Mouse (Mus musculus): ENCODE results near the gene Ets1. TPM values are rescaled to one million over a fixed set of nuclear protein-coding genes. Genes with fewer than 3 reads are reported as not detected.

Ets1 gene
- polyA plus RNA-seq, 1 experiment from 2014 or later = 0.79 TPM

GRCm38 (mm10) chr9:32701126-32701997 is 65.3 kb downstream of the Ets1 start:
- 91% methylated on average over 20 of the region's 20 CpGs for WGBS (ENCODE audit: missing documents)
- Histone ChIP-seq H3K27ac (no peak overlapping the region), H3K4me3 (ENCODE audit: inconsistent target) (no peak overlapping the region), H3K36me3 (ENCODE audit: inconsistent target) (no peaks in the 10 kb centered on the region), H3K79me2 (ENCODE audit: inconsistent target) (no peaks in the 10 kb centered on the region)

GRCm38 (mm10) chr9:32701998-32702305 is 65.9 kb downstream of the Ets1 start:
- no peaks in the 10 kb centered on the region for H3K36me3 ChIP-seq (ENCODE audit: inconsistent target)
- H3K79me2 ChIP-seq (ENCODE audit: inconsistent target) = no peaks in the 10 kb centered on the region
- no peak overlapping the region for H3K4me3 ChIP-seq (ENCODE audit: inconsistent target)
- H3K27ac ChIP-seq = no peak overlapping the region
- WGBS (ENCODE audit: missing documents) = 79% methylated on average over 2 of the region's 2 CpGs

GRCm38 (mm10) chr9:32702836-32703395 is 66.9 kb downstream of the Ets1 start:
- Histone ChIP-seq H3K27ac (no peak overlapping the region), H3K4me3 (ENCODE audit: inconsistent target) (no peak overlapping the region), H3K36me3 (ENCODE audit: inconsistent target) (no peaks in the 10 kb centered on the region), H3K79me2 (ENCODE audit: inconsistent target) (no peaks in the 10 kb centered on the region)
- 47% methylated on average over 4 of the region's 4 CpGs for WGBS (ENCODE audit: missing documents)

DNA sequence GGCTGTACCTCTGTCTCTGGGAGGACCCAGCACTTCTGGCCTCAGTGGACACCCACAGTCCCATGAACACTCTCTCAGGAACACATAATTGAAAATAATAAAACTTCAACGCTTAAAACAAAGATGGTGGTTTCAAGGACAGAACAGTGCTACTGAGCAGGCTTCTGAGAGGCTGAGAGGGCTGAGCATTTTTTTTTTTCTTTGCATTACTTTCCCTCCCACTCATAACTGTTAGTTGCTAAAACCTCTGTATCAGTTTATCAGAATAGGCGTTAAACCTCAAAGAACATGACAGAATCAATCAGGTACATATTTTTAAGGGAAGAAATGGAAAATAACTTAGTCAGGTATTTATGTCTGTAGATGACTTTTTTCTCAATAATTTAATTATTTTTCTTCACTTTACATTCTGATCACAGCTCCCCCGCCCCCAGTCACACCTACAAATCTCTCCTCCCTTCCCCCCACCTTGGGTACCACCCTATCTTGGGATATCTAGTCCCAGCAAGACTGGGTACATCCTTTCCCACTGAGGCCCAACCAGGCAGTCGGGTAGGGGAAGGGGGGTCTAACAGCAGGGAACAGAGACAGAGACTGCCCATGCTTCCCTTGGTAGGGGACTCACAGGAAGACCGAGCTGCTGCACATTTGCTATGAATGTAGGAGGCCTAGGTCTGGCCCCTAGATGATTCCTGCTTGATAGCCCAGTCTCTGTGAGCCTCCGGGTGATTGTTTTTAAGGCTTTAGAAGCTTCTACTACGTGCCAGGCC is 68.1 kb downstream of the Ets1 start:
- Histone ChIP-seq H3K36me3 (ENCODE audit: inconsistent target) (no peaks in the 10 kb centered on the region), H3K4me3 (ENCODE audit: inconsistent target) (no peak overlapping the region), H3K27ac (no peak overlapping the region), H3K79me2 (ENCODE audit: inconsistent target) (no peaks in the 10 kb centered on the region)
- WGBS (ENCODE audit: missing documents) = 93% methylated on average over 6 of the region's 7 CpGs

DNA sequence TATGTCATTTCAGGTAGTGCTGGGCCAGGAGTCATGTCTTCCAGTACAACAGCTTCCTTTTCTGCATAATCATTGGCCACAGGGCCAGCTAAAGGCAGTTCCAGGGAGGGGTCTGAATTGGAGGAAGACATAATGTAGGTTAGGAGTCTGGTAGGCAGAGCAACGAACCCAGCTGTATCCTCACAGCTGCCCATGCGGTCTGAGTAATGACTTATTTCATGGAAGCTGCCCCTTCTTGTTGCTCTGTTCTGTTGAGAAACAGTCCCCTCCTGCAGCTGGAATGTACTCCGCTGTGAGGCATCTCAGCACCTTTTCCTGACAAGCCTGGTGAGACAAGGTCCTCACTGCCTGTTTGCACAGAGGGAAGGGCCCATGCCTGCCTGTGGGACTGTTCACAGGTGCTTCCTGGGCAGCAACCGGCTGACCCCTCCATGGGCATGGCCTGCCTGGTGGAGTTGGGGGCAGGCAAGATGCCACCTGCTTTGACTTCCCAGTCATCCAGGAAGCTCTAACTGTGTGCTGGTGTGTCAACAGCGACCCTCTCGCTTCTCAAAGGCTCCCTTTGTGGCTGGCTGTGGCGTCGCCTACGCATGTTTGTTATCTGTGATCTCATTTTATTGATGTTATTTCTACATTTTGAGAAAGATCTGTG is 69.9 kb downstream of the Ets1 start:
- Histone ChIP-seq H3K36me3 (ENCODE audit: inconsistent target) (no peaks in the 10 kb centered on the region), H3K27ac (no peak overlapping the region), H3K4me3 (ENCODE audit: inconsistent target) (no peak overlapping the region), H3K79me2 (ENCODE audit: inconsistent target) (no peaks in the 10 kb centered on the region)
- 45% methylated on average over 9 of the region's 9 CpGs for WGBS (ENCODE audit: missing documents)

DNA sequence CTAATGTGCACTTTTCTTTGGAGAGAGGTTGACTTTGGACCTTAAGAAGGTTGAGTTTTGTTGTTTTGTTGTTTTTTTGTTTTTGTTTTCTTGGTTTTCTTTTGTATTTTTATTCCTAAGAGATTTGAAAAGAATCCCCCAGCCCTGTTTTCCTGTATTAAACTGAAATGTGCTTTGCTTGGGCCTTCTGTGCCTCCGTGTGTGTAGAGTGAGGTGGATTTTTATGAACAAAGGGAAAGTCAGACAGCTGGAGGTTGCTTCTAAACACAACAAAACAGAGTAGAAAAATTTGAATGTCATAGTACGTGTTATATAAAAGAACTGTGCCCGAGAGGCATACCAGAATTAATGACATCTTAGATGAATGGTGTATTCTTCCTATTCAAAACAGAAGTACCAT is 71.4 kb downstream of the Ets1 start:
- Histone ChIP-seq H3K36me3 (ENCODE audit: inconsistent target) (no peaks in the 10 kb centered on the region), H3K27ac (no peak overlapping the region)
- 95% methylated on average over 3 of the region's 3 CpGs for WGBS (ENCODE audit: missing documents)

GRCm38 (mm10) chr9:32708491-32708890 is 72.5 kb downstream of the Ets1 start:
- H3K79me2 ChIP-seq (ENCODE audit: inconsistent target) = no peaks in the 10 kb centered on the region
- no peak overlapping the region for H3K27ac ChIP-seq
- H3K4me3 ChIP-seq (ENCODE audit: inconsistent target) = no peak overlapping the region
- no peaks in the 10 kb centered on the region for H3K36me3 ChIP-seq (ENCODE audit: inconsistent target)
- WGBS (ENCODE audit: missing documents) = 96% methylated on average over 6 of the region's 6 CpGs

More for the DNA sequence above, 71.4 kb downstream of the Ets1 start:
- Histone ChIP-seq H3K4me3 (ENCODE audit: inconsistent target) (no peak overlapping the region), H3K79me2 (ENCODE audit: inconsistent target) (no peaks in the 10 kb centered on the region)

DNA sequence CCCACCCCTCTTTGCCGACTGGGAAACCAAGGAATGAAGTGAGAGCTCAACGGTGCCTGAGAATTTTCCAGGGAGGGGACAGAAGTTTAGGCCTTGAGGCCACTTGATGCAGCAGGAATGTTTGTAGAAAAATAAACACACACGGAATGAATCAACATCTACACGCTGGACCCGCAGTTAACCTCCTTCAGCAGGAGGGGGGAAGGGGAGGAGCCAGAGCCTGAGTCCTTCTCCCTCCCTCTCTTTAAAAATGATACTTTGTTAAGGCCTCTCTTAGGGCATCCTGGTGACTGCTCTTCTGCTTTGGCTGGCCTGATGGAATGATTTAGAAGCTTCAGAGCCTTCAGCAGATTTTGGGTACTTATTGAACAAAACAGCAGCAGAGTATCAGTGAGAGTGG is 73.3 kb downstream of the Ets1 start:
- no peaks in the 10 kb centered on the region for H3K36me3 ChIP-seq (ENCODE audit: inconsistent target)
- H3K27ac ChIP-seq = no peak overlapping the region
- WGBS (ENCODE audit: missing documents) = 27% methylated on average over 5 of the region's 5 CpGs
- H3K4me3 ChIP-seq (ENCODE audit: inconsistent target) = no peak overlapping the region
- no peaks in the 10 kb centered on the region for H3K79me2 ChIP-seq (ENCODE audit: inconsistent target)

DNA sequence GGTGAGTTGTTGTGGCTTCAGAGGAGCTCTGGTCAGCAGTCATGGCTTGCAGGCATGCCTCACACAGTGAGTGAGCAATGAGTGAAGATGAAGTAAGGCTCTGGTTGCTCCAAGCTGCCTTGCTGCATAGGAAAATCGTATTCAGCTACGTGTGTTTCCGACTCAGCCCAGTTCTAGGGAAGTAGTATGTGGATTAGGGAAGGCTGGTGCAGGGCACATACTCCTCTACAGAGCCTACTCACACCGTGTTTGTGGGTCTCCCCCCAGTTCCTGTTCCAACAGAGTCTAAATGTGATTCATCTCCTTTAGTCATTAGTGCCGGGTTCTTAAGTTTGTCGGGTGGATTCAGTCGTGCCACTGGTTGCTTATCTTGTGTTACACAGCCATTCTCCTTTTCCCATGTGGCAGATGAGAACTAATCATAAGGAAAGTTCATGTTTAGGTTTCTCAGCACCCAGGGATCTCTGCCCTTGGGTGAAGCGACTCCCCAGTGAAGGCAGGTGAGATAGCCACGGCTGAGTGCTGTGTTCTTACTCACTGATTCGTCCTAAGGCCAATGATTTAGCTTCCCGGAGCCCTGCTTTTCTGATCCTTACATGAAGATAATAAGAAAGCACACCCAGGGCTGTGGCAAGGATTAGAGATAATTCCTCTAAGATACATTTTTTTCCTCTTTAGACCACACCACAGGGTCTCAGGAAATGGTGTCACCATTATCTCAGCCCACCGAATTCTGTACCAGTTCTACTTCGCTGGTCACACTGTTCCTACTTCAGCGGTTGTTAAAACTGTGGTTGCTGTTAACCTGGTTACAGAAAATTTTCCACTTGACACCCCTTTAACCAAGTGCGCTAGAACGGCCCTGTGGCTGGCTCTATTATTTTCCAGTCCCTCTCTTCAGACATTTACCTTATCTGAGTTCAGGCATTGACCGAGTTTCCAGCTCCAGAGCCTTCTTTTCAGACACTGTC is 74.0 kb downstream of the Ets1 start:
- no peak overlapping the region for H3K27ac ChIP-seq
- H3K36me3 ChIP-seq (ENCODE audit: inconsistent target) = no peaks in the 10 kb centered on the region
- H3K79me2 ChIP-seq (ENCODE audit: inconsistent target) = no peaks in the 10 kb centered on the region
- WGBS (ENCODE audit: missing documents) = 55% methylated on average over 16 of the region's 17 CpGs
- no peak overlapping the region for H3K4me3 ChIP-seq (ENCODE audit: inconsistent target)

DNA sequence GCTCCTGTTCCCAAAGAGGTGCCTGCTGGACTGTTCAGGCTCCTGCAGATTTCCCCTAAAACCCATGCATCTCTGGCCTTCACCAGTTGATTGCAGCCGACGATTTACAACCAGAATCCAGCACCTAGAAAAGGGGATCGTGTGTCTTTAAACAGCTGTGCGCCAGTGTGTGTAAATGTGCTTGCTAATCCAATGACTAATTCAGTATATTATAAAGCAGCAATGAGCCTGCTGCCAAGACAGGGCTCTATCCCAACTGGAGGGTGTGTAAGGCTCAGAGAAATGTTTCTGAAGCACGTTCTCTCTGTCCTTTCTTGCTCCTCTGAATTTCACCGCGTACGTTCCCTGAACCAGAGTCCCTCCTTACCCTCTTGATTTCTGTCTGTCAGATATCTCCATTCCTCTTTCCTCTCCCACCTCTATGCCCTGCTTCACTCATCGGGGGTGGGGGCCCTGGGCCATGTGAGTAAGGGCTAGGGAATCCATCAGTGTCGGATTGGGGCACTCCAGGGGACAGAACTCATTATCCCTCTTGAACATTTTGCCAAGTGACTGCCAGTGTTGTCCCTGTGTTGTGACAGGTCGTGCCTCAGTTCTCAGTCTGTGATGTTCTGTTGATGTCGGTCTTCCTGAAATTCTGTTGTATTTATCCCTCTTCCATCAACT is 75.1 kb downstream of the Ets1 start:
- WGBS (ENCODE audit: missing documents) = 92% methylated on average over 12 of the region's 12 CpGs
- no peaks in the 10 kb centered on the region for H3K36me3 ChIP-seq (ENCODE audit: inconsistent target)
- no peak overlapping the region for H3K4me3 ChIP-seq (ENCODE audit: inconsistent target)
- no peak overlapping the region for H3K27ac ChIP-seq
- no peaks in the 10 kb centered on the region for H3K79me2 ChIP-seq (ENCODE audit: inconsistent target)

DNA sequence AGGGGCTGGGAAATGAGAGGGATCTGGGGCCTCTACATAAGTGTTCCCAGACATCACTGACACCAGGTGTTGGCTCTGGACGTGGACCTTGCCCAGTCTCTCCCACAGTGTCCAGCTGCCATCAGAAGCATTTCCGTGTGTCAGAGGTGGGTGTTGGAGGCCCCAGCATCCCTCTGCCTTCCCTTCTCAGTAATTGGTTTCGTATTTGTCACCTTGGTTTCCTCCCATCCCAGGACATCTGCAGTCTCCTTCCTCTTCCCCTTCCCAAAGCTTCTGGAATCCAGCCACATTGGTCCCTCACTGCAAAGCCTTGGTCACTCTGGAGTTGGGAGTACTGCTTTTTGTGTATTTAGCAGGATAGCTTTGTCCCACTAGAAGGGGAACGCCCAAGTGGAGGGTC is 75.7 kb downstream of the Ets1 start:
- no peaks in the 10 kb centered on the region for H3K79me2 ChIP-seq (ENCODE audit: inconsistent target)
- 82% methylated on average over 4 of the region's 4 CpGs for WGBS (ENCODE audit: missing documents)
- no peak overlapping the region for H3K27ac ChIP-seq
- no peak overlapping the region for H3K4me3 ChIP-seq (ENCODE audit: inconsistent target)
- H3K36me3 ChIP-seq (ENCODE audit: inconsistent target) = no peaks in the 10 kb centered on the region

GRCm38 (mm10) chr9:32712383-32712910 is 76.4 kb downstream of the Ets1 start:
- Histone ChIP-seq H3K27ac (no peak overlapping the region), H3K4me3 (ENCODE audit: inconsistent target) (no peak overlapping the region), H3K36me3 (ENCODE audit: inconsistent target) (no peaks in the 10 kb centered on the region), H3K79me2 (ENCODE audit: inconsistent target) (no peaks in the 10 kb centered on the region)
- WGBS (ENCODE audit: missing documents) = 80% methylated on average over 7 of the region's 7 CpGs

- no peak overlapping the region for H3K27ac ChIP-seq
Observed at GRCm38 (mm10) chr9:32713106-32713505, 77.1 kb downstream of the Ets1 start.

More at GRCm38 (mm10) chr9:32713106-32713505, 77.1 kb downstream of the Ets1 start:
- Histone ChIP-seq H3K79me2 (ENCODE audit: inconsistent target) (no peaks in the 10 kb centered on the region), H3K4me3 (ENCODE audit: inconsistent target) (no peak overlapping the region), H3K36me3 (ENCODE audit: inconsistent target) (no peaks in the 10 kb centered on the region)
- WGBS (ENCODE audit: missing documents) = 92% methylated on average over 1 of the region's 1 CpGs
